Mouse (Mus musculus) bone marrow macrophage, adult 2 months (primary cell): Measurements from ENCODE around the gene Vps37c.

Experiments used
- CTCF ChIP-seq: IDR thresholded peaks from 2 replicates; pipeline ENCODE4 v1.5.1; 2012; ENCODE audit warnings: low read depth, mild to moderate bottlenecking, low read length, moderate library complexity
- POLR2A ChIP-seq: IDR thresholded peaks from 2 replicates; pipeline ENCODE4 v1.6.1; 2012; ENCODE audit warnings: mild to moderate bottlenecking, low read depth, low read length, borderline replicate concordance

DNA sequence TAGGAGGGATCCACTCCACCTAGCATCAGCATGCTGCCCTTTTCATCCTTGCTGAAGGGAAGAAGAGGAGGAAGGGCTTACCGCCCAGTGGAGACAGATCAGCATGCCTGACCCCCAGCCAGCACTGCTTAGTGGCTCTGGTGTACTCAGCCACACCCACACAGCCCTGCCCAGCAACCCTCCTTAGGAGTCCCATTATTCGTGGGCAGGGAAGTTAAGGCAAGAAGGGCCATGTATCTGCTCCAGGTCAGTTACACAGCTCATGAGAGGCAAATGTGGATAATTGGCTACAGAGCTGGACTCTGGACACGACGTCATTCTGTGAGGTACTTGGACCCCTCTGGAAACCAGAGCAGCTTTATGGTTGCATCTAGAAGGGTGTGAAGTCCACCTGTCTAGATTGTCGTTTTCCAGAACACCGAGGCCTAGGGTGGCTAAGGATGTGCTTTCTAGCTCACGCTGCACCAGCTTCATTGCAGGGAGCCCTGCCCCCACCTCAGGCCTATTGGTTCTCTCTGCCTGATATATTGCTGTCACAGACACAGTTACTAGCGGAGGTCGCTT, 16.6 kb upstream of the Vps37c start:
- TF ChIP-seq CTCF (no peak), POLR2A (no peak)
